21 mouse cellular contexts compared by ENCODE assay signal in the genomic region with DNA sequence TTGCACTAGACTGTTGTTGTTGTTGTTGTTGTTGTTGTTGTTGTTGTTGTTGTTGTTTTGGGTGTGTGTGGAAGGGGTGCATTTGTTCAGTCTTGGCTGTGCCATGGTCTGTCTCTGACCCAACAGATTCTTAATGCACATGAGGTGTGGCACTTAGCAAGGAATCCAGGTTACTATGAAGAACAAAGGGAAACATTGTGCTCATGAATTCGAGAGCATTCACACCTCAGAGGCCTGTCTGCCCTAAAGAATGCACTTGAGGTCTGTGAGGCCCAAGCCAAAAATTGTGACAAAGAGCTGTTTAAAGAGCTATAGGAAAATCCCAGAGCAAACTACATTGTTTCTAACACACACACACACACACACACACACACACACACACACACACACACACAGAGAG.
A peak's percentile ranks its signal among the peaks of the same experiment; 100 is the strongest.
DNase-seq lines count a peak whose midpoint lies in the region; ATAC-seq and TF ChIP-seq lines count a peak whose summit lies in the region.
"Had no signal": no experiment of that assay in that cellular context is flagged by ENCODE, and none has a peak within 500 bp of the region (broad histone marks: within the 10 kb centered on the region; RNA-seq: fewer than 3 reads in every experiment).

No protein-coding gene starts in this region.

- TF ChIP-seq CTCF in lung, postnatal 0 days (IDR thresholded peaks at IDR 0.05): no peak
- TF ChIP-seq CTCF in stomach, postnatal 0 days (IDR thresholded peaks at IDR 0.05; ENCODE audit: low read depth): no peak
- TF ChIP-seq CTCF in hindbrain, postnatal 0 days (IDR thresholded peaks at IDR 0.05; ENCODE audit: low read depth): no peak

- TF ChIP-seq EP300 in lung, postnatal 0 days (IDR thresholded peaks at IDR 0.05): 0 out of 2 replicates have a peak, but pooled peaks have one; percentile 27
- no peak for TF ChIP-seq EP300 in stomach, postnatal 0 days (optimal IDR thresholded peaks at IDR 0.05)

- H3K4me2 ChIP-seq in lung, postnatal 0 days (replicated peaks; ENCODE audit: low read depth, low read length): no peak overlapping the region
- no peak overlapping the region for H3K4me2 ChIP-seq in stomach, postnatal 0 days (replicated peaks; ENCODE audit: low read depth)
- no peak overlapping the region for H3K4me2 ChIP-seq in hindbrain, postnatal 0 days (ENCODE audit: low read depth, low read length)
- H3K4me2 ChIP-seq: embryonic facial prominence, embryonic 12.5 days; forebrain, embryonic 15.5 days; heart, embryonic 12.5 days; hindbrain, embryonic 15.5 days had no signal

- H3K9me3 ChIP-seq in lung, postnatal 0 days (ENCODE audit: low read length): no peaks in the 10 kb centered on the region
- no peaks in the 10 kb centered on the region for H3K9me3 ChIP-seq in stomach, postnatal 0 days (ENCODE audit: control insufficient read depth, low read length)
- H3K9me3 ChIP-seq in hindbrain, postnatal 0 days (ENCODE audit: low read length): no peaks in the 10 kb centered on the region
- H3K9me3 ChIP-seq: embryonic facial prominence, embryonic 12.5 days; forebrain, embryonic 15.5 days; heart, embryonic 12.5 days; hindbrain, embryonic 15.5 days had no signal

- no peak overlapping the region for H3K9ac ChIP-seq in lung, postnatal 0 days (replicated peaks; ENCODE audit: low read depth)
- H3K9ac ChIP-seq in stomach, postnatal 0 days (ENCODE audit: low read length): no peak overlapping the region
- H3K9ac ChIP-seq in hindbrain, postnatal 0 days (replicated peaks; ENCODE audit: low read length): no peak overlapping the region
- H3K9ac ChIP-seq: embryonic facial prominence, embryonic 12.5 days; forebrain, embryonic 15.5 days; heart, embryonic 12.5 days; hindbrain, embryonic 15.5 days had no signal

- intact Hi-C loops in heart, postnatal 14 days (cut with DNase I): no loop called here

- H3K4me3 ChIP-seq in lung, postnatal 0 days (ENCODE audit: low read depth, low read length): no peak overlapping the region
- no peak overlapping the region for H3K4me3 ChIP-seq in stomach, postnatal 0 days (ENCODE audit: low read depth, low read length)
- no peak overlapping the region for H3K4me3 ChIP-seq in hindbrain, postnatal 0 days (ENCODE audit: low read length)
- H3K4me3 ChIP-seq: embryonic facial prominence, embryonic 12.5 days; forebrain, embryonic 15.5 days; heart, embryonic 12.5 days; hindbrain, embryonic 15.5 days had no signal

- 50% methylated on average over 1 of the region's 1 CpGs for WGBS in lung, postnatal 0 days
- WGBS in stomach, postnatal 0 days: 36% methylated on average over 1 of the region's 1 CpGs
- 56% methylated on average over 1 of the region's 1 CpGs for WGBS in hindbrain, postnatal 0 days

- DNase-seq in heart, adult 11 months: peak; percentile 50
- DNase-seq in heart, postnatal 14 days: no peak
- peak; percentile 65 for DNase-seq in lung, postnatal 0 days (ENCODE audit: low spot score)
- no peak for DNase-seq in lung, postnatal 36 days
- peak; percentile 47 for DNase-seq in forelimb bud, embryonic 11.5 days (ENCODE audit: low read depth, low spot score)
- DNase-seq in stomach, postnatal 0 days (ENCODE audit: low spot score): no peak
- no peak for DNase-seq in hindbrain, postnatal 0 days (ENCODE audit: low spot score)
- no peak for DNase-seq in kidney, postnatal 10 days
- DNase-seq: adrenal gland, postnatal 10 days; B cell, adult 2 months; cerebellum, adult 11 months; cerebellum, adult 8-10 months; cerebellum, postnatal 14 days; gastrocnemius, postnatal 10 days; heart, postnatal 36 days had no signal

- peak; percentile 82 for ATAC-seq in lung, postnatal 0 days
- 0 out of 2 replicates have a peak, but pooled peaks have one; percentile 24 for ATAC-seq in stomach, postnatal 0 days (ENCODE audit: low FRiP score, low TSS enrichment)
- no peak for ATAC-seq in hindbrain, postnatal 0 days
- ATAC-seq: CD4-positive, CD25-positive, alpha-beta regulatory T cell, adult 4 months; forebrain, embryonic 15.5 days; Patski had no signal

- H3K27me3 ChIP-seq in lung, postnatal 0 days (replicated peaks; ENCODE audit: insufficient read depth, low read length): no peaks in the 10 kb centered on the region
- H3K27me3 ChIP-seq in stomach, postnatal 0 days (ENCODE audit: control insufficient read depth, insufficient read depth, low read length): no peaks in the 10 kb centered on the region
- H3K27me3 ChIP-seq in hindbrain, postnatal 0 days (ENCODE audit: insufficient read depth, low read length): no peaks in the 10 kb centered on the region
- H3K27me3 ChIP-seq: embryonic facial prominence, embryonic 12.5 days; forebrain, embryonic 15.5 days; heart, embryonic 12.5 days; hindbrain, embryonic 15.5 days; Patski had no signal

- H3K36me3 ChIP-seq in lung, postnatal 0 days (ENCODE audit: insufficient read depth, low read length): no peaks in the 10 kb centered on the region
- H3K36me3 ChIP-seq in stomach, postnatal 0 days (ENCODE audit: control insufficient read depth, insufficient read depth, low read length): no peaks in the 10 kb centered on the region
- H3K36me3 ChIP-seq in hindbrain, postnatal 0 days (ENCODE audit: insufficient read depth, low read length): no peaks in the 10 kb centered on the region
- H3K36me3 ChIP-seq: embryonic facial prominence, embryonic 12.5 days; forebrain, embryonic 15.5 days; hindbrain, embryonic 15.5 days had no signal

- H3K4me1 ChIP-seq in lung, postnatal 0 days (ENCODE audit: insufficient read depth, low read depth, low read length): no peaks in the 10 kb centered on the region
- H3K4me1 ChIP-seq in stomach, postnatal 0 days (replicated peaks; ENCODE audit: control insufficient read depth, insufficient read depth): no peaks in the 10 kb centered on the region
- peaks cover 8% of the 10 kb centered on the region for H3K4me1 ChIP-seq in hindbrain, postnatal 0 days (ENCODE audit: insufficient read depth, low read length)

- no peak overlapping the region for H3K27ac ChIP-seq in lung, postnatal 0 days (ENCODE audit: low read length)
- no peak overlapping the region for H3K27ac ChIP-seq in stomach, postnatal 0 days (replicated peaks)
- no peak overlapping the region for H3K27ac ChIP-seq in hindbrain, postnatal 0 days
- H3K27ac ChIP-seq: embryonic facial prominence, embryonic 12.5 days; forebrain, embryonic 15.5 days; hindbrain, embryonic 15.5 days had no signal

Comparison
In these comparisons a context has a peak if more than half of its experiments do, and no peak if none do; other contexts are left out.
1. DNase-seq: peak in heart, adult 11 months (single experiment), lung, postnatal 0 days (single experiment) and forelimb bud, embryonic 11.5 days (single experiment); none in heart, postnatal 14 days (0 of 2), lung, postnatal 36 days (single experiment), stomach, postnatal 0 days (single experiment), hindbrain, postnatal 0 days (single experiment) and kidney, postnatal 10 days (single experiment).